Mouse (Mus musculus) kidney, postnatal 4 days (tissue): ENCODE measurements around the gene Ankrd55.

Source experiments
- DNase-seq, 2 experiments: peaks; one replicate each; pipeline ENCODE4 v3.0.0; 2021; ENCODE audit warnings: mixed read lengths in 2 of 2

Ankrd55 gene

GRCm38 (mm10) chr13:112345542-112345941, 57.3 kb downstream of the Ankrd55 start:
- no peak for DNase-seq

GRCm38 (mm10) chr13:112346031-112346430, 57.8 kb downstream of the Ankrd55 start:
- peak in 1 of 2 experiments; percentile 25 for DNase-seq

- DNase-seq: no peak
Measured at GRCm38 (mm10) chr13:112346659-112347142, 58.5 kb downstream of the Ankrd55 start.

GRCm38 (mm10) chr13:112348250-112348649, 60.0 kb downstream of the Ankrd55 start:
- DNase-seq: no peak

- DNase-seq: no peak
Measured at GRCm38 (mm10) chr13:112348896-112349484, 60.7 kb downstream of the Ankrd55 start.

GRCm38 (mm10) chr13:112349500-112349899, 61.2 kb downstream of the Ankrd55 start:
- no peak for DNase-seq

GRCm38 (mm10) chr13:112351943-112352342, 63.7 kb downstream of the Ankrd55 start:
- no peak for DNase-seq

GRCm38 (mm10) chr13:112354109-112354867, 66.0 kb downstream of the Ankrd55 start:
- DNase-seq: no peak

GRCm38 (mm10) chr13:112354958-112355357, 66.7 kb downstream of the Ankrd55 start:
- no peak for DNase-seq

- DNase-seq: no peak
Measured at GRCm38 (mm10) chr13:112355794-112356486, 67.7 kb downstream of the Ankrd55 start.

GRCm38 (mm10) chr13:112361575-112361974, 73.3 kb downstream of the Ankrd55 start:
- DNase-seq: no peak

- peak in 1 of 2 experiments; percentile 35 for DNase-seq
Measured at GRCm38 (mm10) chr13:112363218-112363617, 75.0 kb downstream of the Ankrd55 start.

GRCm38 (mm10) chr13:112363746-112364145, 75.5 kb downstream of the Ankrd55 start:
- no peak for DNase-seq

- DNase-seq: no peak
Measured at GRCm38 (mm10) chr13:112364698-112365097, 76.4 kb downstream of the Ankrd55 start.

GRCm38 (mm10) chr13:112365303-112365702, 77.1 kb downstream of the Ankrd55 start:
- DNase-seq: no peak

GRCm38 (mm10) chr13:112365762-112366161, 77.5 kb downstream of the Ankrd55 start:
- no peak for DNase-seq

GRCm38 (mm10) chr13:112366321-112367029, 78.2 kb downstream of the Ankrd55 start:
- no peak for DNase-seq

GRCm38 (mm10) chr13:112371729-112372128, 83.5 kb downstream of the Ankrd55 start:
- DNase-seq: no peak

- peak; percentile 62 to 78 for DNase-seq
Measured at GRCm38 (mm10) chr13:112375766-112376165, 87.5 kb downstream of the Ankrd55 start.

- DNase-seq: no peak
Measured at GRCm38 (mm10) chr13:112378782-112379305, 90.6 kb downstream of the Ankrd55 start.

GRCm38 (mm10) chr13:112381476-112381875, 93.2 kb downstream of the Ankrd55 start:
- no peak for DNase-seq

GRCm38 (mm10) chr13:112382457-112382856, 94.2 kb downstream of the Ankrd55 start:
- no peak for DNase-seq

- no peak for DNase-seq
Measured at GRCm38 (mm10) chr13:112382956-112383355, 94.7 kb downstream of the Ankrd55 start.
